Mouse (Mus musculus) intestine, embryonic 16.5 days (tissue): ENCODE measurements around the gene Cysltr2. TPM values are rescaled to one million over a fixed set of nuclear protein-coding genes. Genes with fewer than 3 reads are reported as not detected.

Experiments used
- ATAC-seq: fragments of 200-750 bp; cut with Nextera tagmentation; 2 replicates; pipeline ENCODE4 v1.8.0; 2017; ENCODE audit warnings: moderate TSS enrichment, moderate library complexity
- H3K27ac ChIP-seq: fragments of 300-500 bp; sonication (generic); 2 replicates; pipeline ENCODE4 v1.5.1; 2014; ENCODE audit warnings: mild to moderate bottlenecking, low read length
- H3K27me3 ChIP-seq: fragments of 300-500 bp; sonication (generic); replicated peaks from 2 replicates; pipeline ENCODE4 v1.6.1; 2014; ENCODE audit warnings: low read length, control low read depth, mixed read lengths; ENCODE audit not compliant: control insufficient read depth, insufficient read depth
- H3K36me3 ChIP-seq: fragments of 300-500 bp; sonication (generic); 2 replicates; pipeline ENCODE4 v1.6.1; 2014; ENCODE audit warnings: low read length, control low read depth; ENCODE audit not compliant: control insufficient read depth, insufficient read depth
- H3K4me1 ChIP-seq: fragments of 300-500 bp; sonication (generic); 2 replicates; pipeline ENCODE4 v1.6.1; 2014; ENCODE audit warnings: low read length, control low read depth, mixed read lengths; ENCODE audit not compliant: control insufficient read depth, insufficient read depth
- H3K4me2 ChIP-seq: fragments of 300-500 bp; sonication (generic); 2 replicates; pipeline ENCODE4 v1.6.1; 2014; ENCODE audit warnings: low read depth, low read length, control low read depth
- H3K4me3 ChIP-seq: fragments of 300-500 bp; sonication (generic); 2 replicates; pipeline ENCODE4 v1.5.1; 2014; ENCODE audit warnings: mild to moderate bottlenecking, low read length
- H3K9ac ChIP-seq: fragments of 300-500 bp; sonication (generic); 2 replicates; pipeline ENCODE4 v1.6.1; 2014; ENCODE audit warnings: low read depth, low read length
- H3K9me3 ChIP-seq: fragments of 300-500 bp; sonication (generic); 2 replicates; pipeline ENCODE4 v1.6.1; 2016; ENCODE audit warnings: low read length, control low read depth; ENCODE audit not compliant: control insufficient read depth
- WGBS: fragments of 180-500 bp; shearing (Covaris S2); extraction: QIAGEN DNeasy Blood & Tissue Kit; methylation state at CpG from one replicate; pipeline ENCODE4 v1.1.7; 2014; 5-methylcytosine and 5-hydroxymethylcytosine counted together
- polyA plus RNA-seq: library from polyadenylated mRNA; unstranded; fragments of >200 nt; fragmentation: Nextera tagmentation; extraction: Ambion mirVana; gene quantifications from 2 replicates; pipeline ENCODE4 v1.2.1, GENCODE M21; 2015

Gene Cysltr2
- 0.16 and 0.20 TPM in 2 replicates for polyA plus RNA-seq

- H3K4me2 ChIP-seq = no peak within 1 kb of the TSS
- no peaks in the 10 kb centered on the region for H3K4me1 ChIP-seq
- no peaks in the 10 kb centered on the region for H3K36me3 ChIP-seq
- no peaks in the 10 kb centered on the region for H3K9me3 ChIP-seq
- H3K4me3 ChIP-seq = no peak within 1 kb of the TSS
- no peaks in the 10 kb centered on the region for H3K27me3 ChIP-seq
- WGBS = 56% methylated on average over 6 of the region's 6 CpGs
- no peak for ATAC-seq
- no peak within 1 kb of the TSS for H3K27ac ChIP-seq
- no peak within 1 kb of the TSS for H3K9ac ChIP-seq
Measured at GRCm38 (mm10) chr14:73048937-73049336, at the start of gene Cysltr2. Gene Cysltr2 (minus strand): TSS chr14:73049114.

- Histone ChIP-seq H3K9ac (no peak overlapping the region), H3K9me3 (no peaks in the 10 kb centered on the region), H3K27ac (no peak overlapping the region), H3K36me3 (no peaks in the 10 kb centered on the region), H3K4me2 (no peak overlapping the region), H3K4me3 (no peak overlapping the region), H3K4me1 (no peaks in the 10 kb centered on the region), H3K27me3 (no peaks in the 10 kb centered on the region)
- ATAC-seq = no peak
- 59% methylated on average over 13 of the region's 13 CpGs for WGBS
Measured at GRCm38 (mm10) chr14:73094802-73095550, 46.1 kb upstream of the Cysltr2 start.

- Histone ChIP-seq H3K4me1 (no peaks in the 10 kb centered on the region), H3K9me3 (no peaks in the 10 kb centered on the region), H3K9ac (no peak overlapping the region), H3K27ac (no peak overlapping the region), H3K4me2 (no peak overlapping the region), H3K36me3 (no peaks in the 10 kb centered on the region), H3K27me3 (no peaks in the 10 kb centered on the region), H3K4me3 (no peak overlapping the region)
- no peak for ATAC-seq
- 88% methylated on average over 3 of the region's 3 CpGs for WGBS
Measured at GRCm38 (mm10) chr14:73092871-73093270, 44.0 kb upstream of the Cysltr2 start.

GRCm38 (mm10) chr14:73088224-73088623, 39.3 kb upstream of the Cysltr2 start:
- 91% methylated on average over 1 of the region's 1 CpGs for whole genome bisulfite sequencing
- no peak for ATAC-seq
- no peak overlapping the region for H3K4me3 ChIP-seq
- no peak overlapping the region for H3K9ac ChIP-seq
- H3K36me3 ChIP-seq = no peaks in the 10 kb centered on the region
- H3K4me2 ChIP-seq = no peak overlapping the region
- H3K4me1 ChIP-seq = no peaks in the 10 kb centered on the region
- no peaks in the 10 kb centered on the region for H3K9me3 ChIP-seq
- no peak overlapping the region for H3K27ac ChIP-seq
- no peaks in the 10 kb centered on the region for H3K27me3 ChIP-seq

GRCm38 (mm10) chr14:73087746-73088145, 38.8 kb upstream of the Cysltr2 start:
- no peak overlapping the region for H3K27ac ChIP-seq
- H3K4me1 ChIP-seq = no peaks in the 10 kb centered on the region
- no peak overlapping the region for H3K9ac ChIP-seq
- no peaks in the 10 kb centered on the region for H3K36me3 ChIP-seq
- WGBS = 85% methylated on average over 5 of the region's 5 CpGs
- H3K4me3 ChIP-seq = no peak overlapping the region
- no peaks in the 10 kb centered on the region for H3K27me3 ChIP-seq
- no peak overlapping the region for H3K4me2 ChIP-seq
- no peak for ATAC-seq
- H3K9me3 ChIP-seq = no peaks in the 10 kb centered on the region

GRCm38 (mm10) chr14:73087247-73087646, 38.3 kb upstream of the Cysltr2 start:
- Histone ChIP-seq H3K9me3 (no peaks in the 10 kb centered on the region), H3K27me3 (no peaks in the 10 kb centered on the region), H3K4me3 (no peak overlapping the region), H3K36me3 (no peaks in the 10 kb centered on the region), H3K27ac (no peak overlapping the region), H3K9ac (no peak overlapping the region), H3K4me1 (no peaks in the 10 kb centered on the region), H3K4me2 (no peak overlapping the region)
- WGBS = 83% methylated on average over 5 of the region's 5 CpGs
- ATAC-seq = no peak

- Histone ChIP-seq H3K27ac (no peak overlapping the region), H3K9ac (no peak overlapping the region), H3K9me3 (no peaks in the 10 kb centered on the region), H3K36me3 (no peaks in the 10 kb centered on the region), H3K27me3 (no peaks in the 10 kb centered on the region), H3K4me3 (no peak overlapping the region), H3K4me1 (no peaks in the 10 kb centered on the region), H3K4me2 (no peak overlapping the region)
- ATAC-seq = no peak
- WGBS = 63% methylated on average over 3 of the region's 3 CpGs
Measured at GRCm38 (mm10) chr14:73086425-73086824, 37.5 kb upstream of the Cysltr2 start.

GRCm38 (mm10) chr14:73083563-73083962, 34.6 kb upstream of the Cysltr2 start:
- WGBS = 79% methylated on average over 2 of the region's 2 CpGs
- no peaks in the 10 kb centered on the region for H3K36me3 ChIP-seq
- H3K9ac ChIP-seq = no peak overlapping the region
- no peaks in the 10 kb centered on the region for H3K9me3 ChIP-seq
- H3K4me3 ChIP-seq = no peak overlapping the region
- no peaks in the 10 kb centered on the region for H3K27me3 ChIP-seq
- no peak overlapping the region for H3K4me2 ChIP-seq
- H3K27ac ChIP-seq = no peak overlapping the region
- ATAC-seq = no peak
- no peaks in the 10 kb centered on the region for H3K4me1 ChIP-seq

- no peaks in the 10 kb centered on the region for H3K36me3 ChIP-seq
- no peak for ATAC-seq
- H3K4me2 ChIP-seq = no peak overlapping the region
- 81% methylated on average over 7 of the region's 7 CpGs for WGBS
- H3K27ac ChIP-seq = no peak overlapping the region
- no peaks in the 10 kb centered on the region for H3K9me3 ChIP-seq
- no peak overlapping the region for H3K4me3 ChIP-seq
- no peak overlapping the region for H3K9ac ChIP-seq
- H3K4me1 ChIP-seq = no peaks in the 10 kb centered on the region; the same call in 1 of the 2 replicates
- H3K27me3 ChIP-seq = no peaks in the 10 kb centered on the region
Measured at GRCm38 (mm10) chr14:73064460-73064859, 15.5 kb upstream of the Cysltr2 start.

- no peak overlapping the region for H3K9ac ChIP-seq
- no peaks in the 10 kb centered on the region for H3K36me3 ChIP-seq
- no peak overlapping the region for H3K4me3 ChIP-seq
- no peaks in the 10 kb centered on the region for H3K9me3 ChIP-seq
- no peaks in the 10 kb centered on the region for H3K27me3 ChIP-seq
- no peak for ATAC-seq
- 81% methylated on average over 2 of the region's 2 CpGs for WGBS
- H3K4me2 ChIP-seq = no peak overlapping the region
- H3K27ac ChIP-seq = no peak overlapping the region
- H3K4me1 ChIP-seq = no peaks in the 10 kb centered on the region
Measured at GRCm38 (mm10) chr14:73058755-73059154, 9.8 kb upstream of the Cysltr2 start.
